12 mouse cellular contexts compared by ENCODE assay signal in the genomic region with DNA sequence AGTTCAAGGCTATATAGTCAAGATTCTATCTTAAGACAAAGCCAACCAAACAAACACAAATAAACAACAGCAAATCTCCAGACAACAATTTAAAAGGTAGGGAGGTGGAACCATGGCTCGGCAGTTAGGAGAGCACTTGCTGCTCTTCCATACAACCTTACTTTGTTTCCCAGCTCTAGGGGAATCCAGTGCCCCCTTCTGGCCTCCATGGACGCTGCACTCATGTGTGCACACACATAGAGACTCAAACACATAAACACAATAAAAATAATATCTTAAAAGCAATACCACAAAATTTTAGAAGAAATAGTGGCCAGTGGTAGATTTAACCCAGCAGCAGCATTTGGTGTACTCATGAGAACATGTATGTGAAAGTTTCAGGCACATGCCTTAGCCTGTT. TPM values are rescaled to one million over a fixed set of nuclear protein-coding genes. Genes with fewer than 3 reads are reported as not detected.
DNase-seq lines count a peak whose midpoint lies in the region; ATAC-seq lines count a peak whose summit lies in the region.
"Had no signal": no experiment of that assay in that cellular context is flagged by ENCODE, and none has a peak within 500 bp of the region (broad histone marks: within the 10 kb centered on the region; RNA-seq: fewer than 3 reads in every experiment).

No protein-coding gene starts in this region.

- no peaks in the 10 kb centered on the region for H3K27me3 ChIP-seq in hindbrain, embryonic 11.5 days (ENCODE audit: control insufficient read depth, insufficient read depth, low read length)
- no peaks in the 10 kb centered on the region for H3K27me3 ChIP-seq in hindbrain, embryonic 16.5 days (replicated peaks; ENCODE audit: control insufficient read depth, insufficient read depth, low read length)
- H3K27me3 ChIP-seq in midbrain, embryonic 14.5 days (ENCODE audit: control insufficient read depth, insufficient read depth, low read length) = no peaks in the 10 kb centered on the region
- no peaks in the 10 kb centered on the region for H3K27me3 ChIP-seq in midbrain, embryonic 13.5 days
- no peaks in the 10 kb centered on the region for H3K27me3 ChIP-seq in neural tube, embryonic 11.5 days (ENCODE audit: control insufficient read depth, insufficient read depth, low read length)
- H3K27me3 ChIP-seq: liver, embryonic 15.5 days had no signal

- H3K36me3 ChIP-seq in hindbrain, embryonic 11.5 days (ENCODE audit: control insufficient read depth, insufficient read depth, low read length) = no peaks in the 10 kb centered on the region
- no peaks in the 10 kb centered on the region for H3K36me3 ChIP-seq in hindbrain, embryonic 16.5 days (ENCODE audit: control insufficient read depth, insufficient read depth, low read length)
- no peaks in the 10 kb centered on the region for H3K36me3 ChIP-seq in midbrain, embryonic 14.5 days (ENCODE audit: control insufficient read depth, insufficient read depth, low read length)
- H3K36me3 ChIP-seq in midbrain, embryonic 13.5 days = no peaks in the 10 kb centered on the region
- H3K36me3 ChIP-seq in neural tube, embryonic 11.5 days (ENCODE audit: control insufficient read depth, insufficient read depth, low read length) = no peaks in the 10 kb centered on the region
- H3K36me3 ChIP-seq: liver, embryonic 15.5 days had no signal

- H3K4me1 ChIP-seq in hindbrain, embryonic 11.5 days (replicated peaks; ENCODE audit: control insufficient read depth, insufficient read depth, low read length) = no peaks in the 10 kb centered on the region
- no peaks in the 10 kb centered on the region for H3K4me1 ChIP-seq in hindbrain, embryonic 16.5 days (ENCODE audit: control insufficient read depth, insufficient read depth, low read depth, low read length)
- no peaks in the 10 kb centered on the region for H3K4me1 ChIP-seq in midbrain, embryonic 14.5 days (ENCODE audit: control insufficient read depth, insufficient read depth, low read length)
- no peaks in the 10 kb centered on the region for H3K4me1 ChIP-seq in midbrain, embryonic 13.5 days (replicated peaks)
- H3K4me1 ChIP-seq in neural tube, embryonic 11.5 days (ENCODE audit: control insufficient read depth, insufficient read depth, low read length) = no peaks in the 10 kb centered on the region
- H3K4me1 ChIP-seq: liver, embryonic 15.5 days had no signal

- no peak overlapping the region for H3K27ac ChIP-seq in hindbrain, embryonic 11.5 days (ENCODE audit: low read depth, low read length)
- no peak overlapping the region for H3K27ac ChIP-seq in hindbrain, embryonic 16.5 days (ENCODE audit: low read depth, low read length)
- H3K27ac ChIP-seq in midbrain, embryonic 14.5 days (replicated peaks; ENCODE audit: low read depth, low read length) = no peak overlapping the region
- no peak overlapping the region for H3K27ac ChIP-seq in midbrain, embryonic 13.5 days
- no peak overlapping the region for H3K27ac ChIP-seq in neural tube, embryonic 11.5 days (ENCODE audit: low read depth, low read length)
- H3K27ac ChIP-seq: liver, embryonic 15.5 days had no signal

- no peak for ATAC-seq in hindbrain, embryonic 11.5 days (ENCODE audit: low FRiP score)
- ATAC-seq in hindbrain, embryonic 16.5 days = no peak
- ATAC-seq in midbrain, embryonic 14.5 days (ENCODE audit: low FRiP score, low TSS enrichment) = no peak
- ATAC-seq in midbrain, embryonic 13.5 days = no peak
- no peak for ATAC-seq in neural tube, embryonic 11.5 days (ENCODE audit: insufficient read depth, low FRiP score, low TSS enrichment)

- 67% methylated on average over 2 of the region's 2 CpGs for WGBS in hindbrain, embryonic 11.5 days
- 65% methylated on average over 2 of the region's 2 CpGs for WGBS in hindbrain, embryonic 16.5 days
- WGBS in midbrain, embryonic 14.5 days = 60% methylated on average over 2 of the region's 2 CpGs
- WGBS in midbrain, embryonic 13.5 days = 69% methylated on average over 2 of the region's 2 CpGs
- 67% methylated on average over 2 of the region's 2 CpGs for WGBS in neural tube, embryonic 11.5 days

- DNase-seq in hindbrain, embryonic 11.5 days (ENCODE audit: low spot score) = peak; percentile 2
- DNase-seq in midbrain, embryonic 14.5 days = peak; percentile 1
- peak; percentile 27 for DNase-seq in NIH3T3 (ENCODE audit: low read depth)
- peak; percentile 10 for DNase-seq in neural tube, embryonic 11.5 days (ENCODE audit: low spot score)
- DNase-seq in gastrocnemius, postnatal 25 days = no peak
- DNase-seq in cerebellum, adult 9-10 months = no peak
- DNase-seq: gastrocnemius, postnatal 10 days; right cerebral cortex, postnatal 14 days had no signal

- H3K9ac ChIP-seq in hindbrain, embryonic 11.5 days (ENCODE audit: low read depth, low read length) = no peak overlapping the region
- no peak overlapping the region for H3K9ac ChIP-seq in hindbrain, embryonic 16.5 days (ENCODE audit: low read depth, low read length)
- no peak overlapping the region for H3K9ac ChIP-seq in midbrain, embryonic 14.5 days (replicated peaks; ENCODE audit: low read length)
- H3K9ac ChIP-seq in midbrain, embryonic 13.5 days (replicated peaks) = no peak overlapping the region
- H3K9ac ChIP-seq in neural tube, embryonic 11.5 days (ENCODE audit: low read length) = no peak overlapping the region
- H3K9ac ChIP-seq: liver, embryonic 15.5 days had no signal

- peaks cover 53% of the 10 kb centered on the region for H3K9me3 ChIP-seq in hindbrain, embryonic 11.5 days (ENCODE audit: control insufficient read depth, low read length)
- peaks cover 54% of the 10 kb centered on the region for H3K9me3 ChIP-seq in hindbrain, embryonic 16.5 days (ENCODE audit: control insufficient read depth, low read length)
- H3K9me3 ChIP-seq in midbrain, embryonic 14.5 days (ENCODE audit: control insufficient read depth, low read length) = peaks cover 56% of the 10 kb centered on the region
- H3K9me3 ChIP-seq in midbrain, embryonic 13.5 days = peaks cover 54% of the 10 kb centered on the region
- peaks cover 53% of the 10 kb centered on the region for H3K9me3 ChIP-seq in neural tube, embryonic 11.5 days (ENCODE audit: control insufficient read depth, low read length)

- H3K4me2 ChIP-seq in hindbrain, embryonic 11.5 days (replicated peaks; ENCODE audit: low read depth, low read length) = no peak overlapping the region
- H3K4me2 ChIP-seq in hindbrain, embryonic 16.5 days (ENCODE audit: low read length) = no peak overlapping the region
- no peak overlapping the region for H3K4me2 ChIP-seq in midbrain, embryonic 14.5 days (ENCODE audit: low read length)
- no peak overlapping the region for H3K4me2 ChIP-seq in midbrain, embryonic 13.5 days (replicated peaks)
- no peak overlapping the region for H3K4me2 ChIP-seq in neural tube, embryonic 11.5 days (ENCODE audit: low read depth)
- H3K4me2 ChIP-seq: liver, embryonic 15.5 days had no signal

- H3K4me3 ChIP-seq in hindbrain, embryonic 11.5 days (ENCODE audit: low read depth, low read length) = no peak overlapping the region
- no peak overlapping the region for H3K4me3 ChIP-seq in hindbrain, embryonic 16.5 days (ENCODE audit: low read length)
- H3K4me3 ChIP-seq in midbrain, embryonic 14.5 days (replicated peaks; ENCODE audit: low read depth, low read length) = no peak overlapping the region
- no peak overlapping the region for H3K4me3 ChIP-seq in midbrain, embryonic 13.5 days (replicated peaks)
- no peak overlapping the region for H3K4me3 ChIP-seq in neural tube, embryonic 11.5 days (ENCODE audit: low read depth, low read length)
- H3K4me3 ChIP-seq: liver, embryonic 15.5 days had no signal

RNA-seq across cellular contexts. Expression of a gene that starts 5.4 kb away (rescaled TPM):
- not detected in 2 replicates for polyA plus RNA-seq in hindbrain, embryonic 11.5 days (2014; fragmentation: Nextera tagmentation; extraction: Ambion mirVana)
- polyA plus RNA-seq in hindbrain, embryonic 16.5 days (2015; fragmentation: Nextera tagmentation; extraction: Ambion mirVana) = not detected in 2 replicates
- not detected in 2 replicates for polyA plus RNA-seq in midbrain, embryonic 14.5 days (2014; fragmentation: Nextera tagmentation; extraction: Ambion mirVana)
- polyA plus RNA-seq in midbrain, embryonic 13.5 days (2015; fragmentation: Nextera tagmentation; extraction: Ambion mirVana) = not detected in 2 replicates
- not detected in 2 replicates for polyA plus RNA-seq in neural tube, embryonic 11.5 days (2014; fragmentation: Nextera tagmentation; extraction: Ambion mirVana)
- total RNA-seq in gastrocnemius, postnatal 25 days (2021) = under 1 TPM in 1 of 2 experiments, not detected in 1; 0.13 TPM
- total RNA-seq: gastrocnemius, postnatal 10 days; left cerebral cortex, adult 18-20 months had no signal

RNA-seq across cellular contexts. Expression of a gene that starts 9.6 kb away (rescaled TPM):
- polyA plus RNA-seq in hindbrain, embryonic 11.5 days (2014; fragmentation: Nextera tagmentation; extraction: Ambion mirVana) = 1.3 and 1.7 TPM in 2 replicates
- 0.45 and 0.54 TPM in 2 replicates for polyA plus RNA-seq in hindbrain, embryonic 16.5 days (2015; fragmentation: Nextera tagmentation; extraction: Ambion mirVana)
- polyA plus RNA-seq in midbrain, embryonic 14.5 days (2014; fragmentation: Nextera tagmentation; extraction: Ambion mirVana) = 0.66 and 1.8 TPM in 2 replicates
- polyA plus RNA-seq in midbrain, embryonic 13.5 days (2015; fragmentation: Nextera tagmentation; extraction: Ambion mirVana) = 0.68 and 1.0 TPM in 2 replicates
- polyA plus RNA-seq in neural tube, embryonic 11.5 days (2014; fragmentation: Nextera tagmentation; extraction: Ambion mirVana) = 1.3 and 1.4 TPM in 2 replicates
- total RNA-seq in gastrocnemius, postnatal 25 days (2021) = not detected

RNA-seq across cellular contexts. Expression of a gene that starts 11.6 kb away (rescaled TPM):
- polyA plus RNA-seq in hindbrain, embryonic 11.5 days (2014; fragmentation: Nextera tagmentation; extraction: Ambion mirVana) = 14.0 and 14.7 TPM in 2 replicates
- 11.6 and 12.1 TPM in 2 replicates for polyA plus RNA-seq in hindbrain, embryonic 16.5 days (2015; fragmentation: Nextera tagmentation; extraction: Ambion mirVana)
- polyA plus RNA-seq in midbrain, embryonic 14.5 days (2014; fragmentation: Nextera tagmentation; extraction: Ambion mirVana) = 12.9 and 14.2 TPM in 2 replicates
- 13.9 and 16.2 TPM in 2 replicates for polyA plus RNA-seq in midbrain, embryonic 13.5 days (2015; fragmentation: Nextera tagmentation; extraction: Ambion mirVana)
- 13.6 and 14.8 TPM in 2 replicates for polyA plus RNA-seq in neural tube, embryonic 11.5 days (2014; fragmentation: Nextera tagmentation; extraction: Ambion mirVana)
- under 1 TPM in 1 of 2 experiments, not detected in 1; 0.27 TPM for total RNA-seq in gastrocnemius, postnatal 25 days (2021)

RNA-seq across cellular contexts. Expression of a gene that starts 16.7 kb away (rescaled TPM):
- not detected in 2 replicates for polyA plus RNA-seq in hindbrain, embryonic 11.5 days (2014; fragmentation: Nextera tagmentation; extraction: Ambion mirVana)
- polyA plus RNA-seq in hindbrain, embryonic 16.5 days (2015; fragmentation: Nextera tagmentation; extraction: Ambion mirVana) = 0.07 TPM in 1 of 2 replicates, not detected in the other
- not detected in 2 replicates for polyA plus RNA-seq in midbrain, embryonic 14.5 days (2014; fragmentation: Nextera tagmentation; extraction: Ambion mirVana)
- 0.09 TPM in 1 of 2 replicates, not detected in the other for polyA plus RNA-seq in midbrain, embryonic 13.5 days (2015; fragmentation: Nextera tagmentation; extraction: Ambion mirVana)
- not detected in 2 replicates for polyA plus RNA-seq in neural tube, embryonic 11.5 days (2014; fragmentation: Nextera tagmentation; extraction: Ambion mirVana)
- total RNA-seq in gastrocnemius, postnatal 25 days (2021) = under 1 TPM in 1 of 2 experiments, not detected in 1; 0.27 TPM
- total RNA-seq: left cerebral cortex, adult 18-20 months had no signal

RNA-seq across cellular contexts. Expression of a gene that starts 51.3 kb away (rescaled TPM):
- not detected in 2 replicates for polyA plus RNA-seq in hindbrain, embryonic 11.5 days (2014; fragmentation: Nextera tagmentation; extraction: Ambion mirVana)
- polyA plus RNA-seq in hindbrain, embryonic 16.5 days (2015; fragmentation: Nextera tagmentation; extraction: Ambion mirVana) = not detected in 2 replicates
- polyA plus RNA-seq in midbrain, embryonic 14.5 days (2014; fragmentation: Nextera tagmentation; extraction: Ambion mirVana) = not detected in 2 replicates
- not detected in 2 replicates for polyA plus RNA-seq in midbrain, embryonic 13.5 days (2015; fragmentation: Nextera tagmentation; extraction: Ambion mirVana)
- polyA plus RNA-seq in neural tube, embryonic 11.5 days (2014; fragmentation: Nextera tagmentation; extraction: Ambion mirVana) = not detected in 2 replicates
- total RNA-seq in gastrocnemius, postnatal 25 days (2021) = not detected
- total RNA-seq: left cerebral cortex, adult 18-20 months had no signal
- polyA plus RNA-seq: liver, embryonic 15.5 days had no signal

Comparison
In these comparisons a context has a peak if more than half of its experiments do, and no peak if none do; other contexts are left out.
1. DNase-seq: peak in hindbrain, embryonic 11.5 days (single experiment), midbrain, embryonic 14.5 days (single experiment), NIH3T3 (single experiment) and neural tube, embryonic 11.5 days (single experiment); none in gastrocnemius, postnatal 25 days (single experiment) and cerebellum, adult 9-10 months (single experiment).